Mouse (Mus musculus): ENCODE results near the gene Col8a1.
A peak's percentile ranks its signal among the peaks of the same experiment; 100 is the strongest.

The Col8a1 gene

GRCm38 (mm10) chr16:57754526-57755125 lies at the start of gene Col8a1:
Gene Col8a1, minus strand, starts transcription at chr16:57754737.
- no peak for DNase-seq

GRCm38 (mm10) chr16:57801886-57802285 lies 47.3 kb upstream of the Col8a1 start:
- no peak for DNase-seq

GRCm38 (mm10) chr16:57796321-57796720 lies 41.8 kb upstream of the Col8a1 start:
- peak; percentile 33 for DNase-seq

GRCm38 (mm10) chr16:57779011-57779410 lies 24.5 kb upstream of the Col8a1 start:
- DNase-seq, result no peak

- no peak for DNase-seq
These were observed 11.1 kb upstream of the Col8a1 start for GRCm38 (mm10) chr16:57765615-57766014.

- no peak for DNase-seq
These were observed 5.3 kb upstream of the Col8a1 start for GRCm38 (mm10) chr16:57759862-57760261.

DNA sequence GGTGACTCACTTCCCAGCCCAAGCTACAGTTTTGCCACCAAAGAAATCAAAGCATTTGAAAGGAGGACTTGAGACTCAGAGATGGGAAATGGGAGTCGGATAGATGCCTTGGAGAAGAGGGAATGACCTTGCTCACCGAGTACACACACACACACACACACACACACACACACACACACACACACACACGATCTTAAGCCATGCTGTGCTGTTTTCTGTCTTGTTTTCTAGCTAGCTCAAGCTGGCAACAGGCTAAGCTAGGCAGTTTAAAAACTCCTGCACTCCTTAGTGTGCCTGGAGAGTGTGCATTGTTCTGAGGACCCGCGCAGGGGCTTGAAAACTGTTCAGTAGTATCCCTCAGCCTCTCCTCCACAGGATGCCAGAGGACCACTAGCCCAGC lies 1.2 kb upstream of the Col8a1 start:
- DNase-seq, result no peak

DNA sequence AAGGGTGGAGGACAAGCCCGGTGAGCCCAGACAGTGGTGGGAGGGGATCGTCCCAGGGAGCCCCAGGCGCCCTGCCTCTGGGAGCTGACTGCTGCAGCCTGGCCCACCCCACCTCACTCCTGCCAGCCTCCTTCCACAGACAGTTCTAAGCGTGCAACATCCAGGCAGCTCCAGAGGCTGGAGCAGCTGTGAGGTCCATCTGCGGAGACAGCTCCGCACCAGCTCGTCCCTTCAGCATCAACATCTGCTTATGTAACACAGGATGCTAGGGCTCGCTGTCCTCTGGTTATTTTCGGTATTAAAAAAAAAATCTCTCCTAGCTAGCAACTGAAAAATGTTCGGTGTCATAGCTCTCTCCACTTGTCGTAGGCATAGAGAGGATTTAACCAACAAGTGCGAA lies 704 bp upstream of the Col8a1 start:
- peak; percentile 9 for DNase-seq

DNA sequence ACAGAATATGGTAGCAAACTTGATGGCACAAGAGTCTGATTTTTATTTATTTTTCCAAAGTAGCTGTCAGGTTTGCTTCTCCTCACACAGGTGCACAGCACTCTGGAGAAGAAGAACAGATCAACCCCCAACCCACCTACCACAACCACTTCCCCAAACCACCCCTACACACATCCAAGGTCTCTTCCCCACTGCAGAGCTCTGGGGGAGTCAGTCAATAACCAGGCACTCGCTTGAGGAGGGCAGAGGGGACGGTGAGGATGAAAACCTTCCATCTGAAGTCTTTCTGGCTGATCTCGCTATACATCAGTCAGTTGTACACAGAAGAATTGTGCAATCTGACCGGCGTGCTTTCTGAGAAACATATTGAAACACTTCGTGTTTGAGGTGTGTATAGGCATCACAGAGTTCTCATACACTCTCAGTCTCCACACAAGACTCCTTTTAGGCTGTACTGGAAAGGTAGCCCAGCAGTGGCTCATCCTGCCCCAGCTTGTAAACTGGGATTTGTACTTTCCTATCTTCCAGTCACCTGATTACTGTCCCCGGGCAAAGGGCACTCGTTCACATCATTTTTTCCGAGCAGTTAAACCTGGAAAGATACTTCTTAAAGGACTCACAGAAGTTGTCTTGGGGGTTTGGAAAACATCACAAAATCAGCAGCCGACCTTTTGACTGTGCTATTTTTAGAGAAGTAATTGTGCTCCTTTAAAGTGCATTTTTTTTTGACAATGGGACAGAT lies 827 bp downstream of the Col8a1 start:
- no peak for DNase-seq

DNA sequence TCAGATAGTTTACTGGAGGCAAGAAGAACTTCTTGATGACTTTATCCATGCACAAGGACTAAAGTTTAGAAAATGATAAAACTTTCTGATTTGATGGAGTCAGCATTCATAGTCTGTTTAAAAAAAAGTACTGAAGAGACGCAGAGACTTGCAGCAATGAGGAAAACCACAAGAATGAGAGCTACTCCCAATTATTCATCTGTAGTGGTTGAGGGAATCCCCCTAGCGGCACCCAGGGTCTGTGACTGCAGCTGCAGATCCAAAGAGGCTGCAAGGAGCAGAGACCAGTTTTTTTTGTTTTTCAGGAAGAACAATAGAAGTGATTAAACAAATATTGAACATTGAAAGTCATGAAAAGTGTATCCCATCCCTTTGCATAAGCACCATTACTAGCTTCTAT lies 4.0 kb downstream of the Col8a1 start:
- no peak for DNase-seq

DNA sequence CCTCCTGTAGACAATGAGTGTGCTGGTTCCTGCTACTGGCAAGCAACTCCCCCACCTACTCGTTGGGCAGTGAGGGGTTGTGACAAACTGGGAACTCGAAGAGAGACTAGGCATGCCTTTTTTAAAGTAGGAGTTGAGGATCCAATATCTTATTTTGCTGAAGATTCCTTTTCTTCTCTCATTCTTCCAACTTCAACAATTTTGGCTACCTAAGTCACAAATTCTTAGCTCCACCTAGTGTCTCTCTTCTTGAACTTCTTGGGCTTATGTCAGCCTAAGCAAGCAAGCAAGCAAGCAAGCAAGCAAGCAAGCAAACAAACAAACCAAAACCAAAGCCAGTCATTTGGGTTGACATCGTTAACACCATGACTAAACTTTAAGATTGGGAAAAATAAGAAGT lies 6.4 kb downstream of the Col8a1 start:
- no peak for DNase-seq

GRCm38 (mm10) chr16:57747357-57748056 lies 7.0 kb downstream of the Col8a1 start:
- no peak for DNase-seq

GRCm38 (mm10) chr16:57740169-57740568 lies 14.4 kb downstream of the Col8a1 start:
- no peak for DNase-seq

DNA sequence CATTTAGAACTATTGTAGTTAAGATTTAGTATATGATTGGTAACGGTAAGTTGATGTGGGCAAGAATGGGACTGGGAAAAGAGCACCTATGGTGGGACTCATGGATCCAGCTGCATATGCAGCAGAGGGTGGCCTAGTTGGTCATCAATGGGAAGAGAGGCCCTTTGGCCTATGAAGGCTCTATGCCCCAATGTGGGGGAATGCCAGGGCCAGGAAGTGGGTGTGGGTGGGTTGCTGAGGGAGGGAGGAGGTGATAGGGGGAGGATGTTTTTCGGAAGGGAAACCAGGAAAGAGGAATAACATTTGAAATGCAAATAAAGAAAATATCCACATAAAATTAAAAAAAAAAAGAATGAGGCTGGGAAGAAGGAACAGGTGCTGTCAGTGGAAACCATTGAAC lies 19.6 kb downstream of the Col8a1 start:
- DNase-seq, result no peak

DNA sequence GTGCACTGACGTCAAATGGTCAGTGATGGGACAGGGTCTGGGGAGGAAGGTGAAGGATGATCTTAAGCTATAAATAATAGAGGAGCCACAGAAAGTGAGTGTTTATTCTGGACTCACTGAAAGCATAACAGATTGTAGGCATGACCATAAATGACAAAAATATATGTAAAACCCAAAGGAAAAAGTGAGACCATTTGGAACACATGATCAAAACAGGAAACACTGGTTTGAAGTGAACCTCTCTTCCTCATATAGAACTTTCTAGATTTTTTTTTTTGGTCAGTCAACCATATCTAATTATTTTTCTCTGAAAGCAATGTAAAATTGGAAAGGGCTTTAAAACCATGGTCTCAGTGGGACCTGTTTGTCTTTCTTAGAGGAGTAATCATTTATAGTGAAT lies 21.0 kb downstream of the Col8a1 start:
- DNase-seq, result no peak

- DNase-seq, result no peak
These were observed 21.4 kb downstream of the Col8a1 start for GRCm38 (mm10) chr16:57733139-57733538.

DNA sequence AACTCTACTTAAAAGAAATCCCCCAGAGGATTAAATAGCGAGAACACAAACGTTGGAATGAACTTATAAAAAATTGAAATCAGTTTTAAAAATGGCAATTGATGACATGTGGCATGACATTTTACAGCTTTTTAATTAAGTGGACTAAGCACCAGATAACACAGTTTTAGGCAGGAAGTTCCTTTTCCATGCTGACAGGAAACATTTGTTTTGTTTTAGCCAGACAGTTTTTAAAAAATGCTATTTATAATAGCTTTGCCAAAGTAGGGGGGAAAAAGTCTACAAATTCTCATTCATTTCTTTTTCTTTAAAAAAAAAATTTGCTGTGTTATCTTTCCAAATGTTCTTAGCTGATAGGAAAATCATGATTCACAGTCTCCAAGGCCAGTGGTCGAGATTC lies 29.6 kb downstream of the Col8a1 start:
- DNase-seq, result no peak

- DNase-seq, result no peak
These were observed 35.6 kb downstream of the Col8a1 start for GRCm38 (mm10) chr16:57718982-57719381.

GRCm38 (mm10) chr16:57698733-57699132 lies 55.8 kb downstream of the Col8a1 start:
- DNase-seq, result no peak

DNA sequence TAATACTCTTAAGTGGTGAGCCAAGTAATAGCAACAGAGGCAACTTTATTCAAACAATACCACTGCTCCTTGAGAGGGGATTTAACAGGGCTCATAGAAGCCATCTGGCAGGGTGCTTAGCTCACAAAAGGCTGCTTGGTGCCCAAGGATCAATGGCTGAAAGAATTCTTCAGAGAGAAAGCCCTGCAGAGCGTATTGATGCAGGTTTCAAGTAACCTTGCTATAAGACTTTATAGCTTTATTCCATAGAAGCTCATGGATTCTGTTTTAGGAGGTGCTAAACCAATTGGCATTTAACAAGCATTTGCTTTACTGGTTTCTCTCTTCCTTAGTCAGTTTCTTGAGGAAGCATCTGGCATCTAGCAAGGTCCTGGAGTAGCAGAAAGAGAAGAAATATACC lies 59.8 kb downstream of the Col8a1 start:
- no peak for DNase-seq

- no peak for DNase-seq
These were observed 60.5 kb downstream of the Col8a1 start for GRCm38 (mm10) chr16:57693906-57694522.

DNA sequence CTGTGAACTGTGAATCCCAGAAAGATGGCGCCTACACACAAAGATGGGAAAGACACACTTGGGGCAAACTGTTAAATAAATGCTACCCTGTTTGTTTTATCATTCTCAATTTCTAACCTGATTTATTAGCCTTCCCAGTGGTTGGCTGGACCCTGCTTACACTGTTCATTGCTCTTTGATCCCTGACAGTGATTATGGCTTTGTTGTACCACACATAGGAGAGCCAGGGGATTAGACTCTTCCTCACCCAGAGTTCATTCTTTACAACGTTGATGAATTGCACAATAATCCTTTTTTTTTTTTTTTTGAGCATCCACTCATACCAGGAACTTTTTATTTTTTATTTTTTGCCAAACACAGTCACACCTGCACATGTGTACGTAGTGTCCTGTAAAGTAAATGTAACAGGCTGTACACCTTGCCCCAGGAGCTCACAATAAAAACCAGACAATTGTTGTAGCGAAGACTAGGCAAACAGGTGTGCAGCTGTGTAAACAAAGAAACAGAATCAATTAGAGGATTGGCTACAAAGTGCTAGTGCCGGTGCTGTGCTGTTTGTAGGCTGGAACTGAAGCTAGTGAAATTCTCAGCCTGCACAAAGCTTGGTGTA lies 68.6 kb downstream of the Col8a1 start:
- no peak for DNase-seq

- DNase-seq, result no peak
These were observed 82.3 kb downstream of the Col8a1 start for GRCm38 (mm10) chr16:57672251-57672650.

All from cerebellum, adult 11-12 months (tissue).